Comparison of ENCODE assay signal across 1 mouse cellular context in the genomic region with DNA sequence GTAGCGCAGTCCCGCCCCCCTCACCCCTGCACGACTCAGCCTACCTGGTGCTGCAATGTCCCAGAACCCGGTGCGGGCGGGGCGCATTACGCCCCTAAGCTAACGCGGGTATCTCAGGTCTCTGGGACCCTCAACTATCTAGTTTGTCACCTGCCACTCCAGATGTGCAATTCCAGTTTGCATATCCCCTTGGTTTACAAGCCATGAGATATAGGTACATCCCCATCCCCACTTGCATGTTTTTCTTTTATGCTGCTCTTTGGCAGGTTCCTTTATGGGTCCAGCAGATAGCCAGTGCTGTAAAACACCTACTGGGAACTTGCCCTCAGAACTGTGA.
A peak's percentile ranks its signal among the peaks of the same experiment; 100 is the strongest.
TF ChIP-seq lines count a peak whose summit lies in the region.

No protein-coding gene starts in this region.

TF ChIP-seq in MEL, 35 proteins besides CTCF, POLR2A, EP300 and RAD21:
- peak; percentile 30; the same call in 1 of the 2 replicates for TF ChIP-seq SIN3A (IDR thresholded peaks at IDR 0.05; ENCODE audit: low read length)
- TF ChIP-seq GATA1 (IDR thresholded peaks at IDR 0.05; ENCODE audit: low read depth, low read length) = no peak
- 0 out of 2 replicates have a peak, but pooled peaks have one; percentile 0 for TF ChIP-seq NRF1 (IDR thresholded peaks at IDR 0.05; ENCODE audit: insufficient read depth, low read depth, low read length, poor library complexity, severe bottlenecking)
- TF ChIP-seq MAZ (IDR thresholded peaks at IDR 0.05; ENCODE audit: low read depth, low read length) = 0 out of 2 replicates have a peak, but pooled peaks have one; percentile 94
- no peak for TF ChIP-seq HCFC1 (IDR thresholded peaks at IDR 0.05; ENCODE audit: low read depth, low read length)
TF ChIP-seq in MEL: peak in this region for 3.
